Mouse (Mus musculus) neural tube, embryonic 14.5 days (tissue): ENCODE measurements around the gene Gfi1b. TPM values are rescaled to one million over a fixed set of nuclear protein-coding genes. Genes with fewer than 3 reads are reported as not detected.

ENCODE experiments used
- ATAC-seq: fragments of 200-750 bp; cut with Nextera tagmentation; 2 replicates; pipeline ENCODE4 v1.8.0; 2017; ENCODE audit warnings: low read depth, mild to moderate bottlenecking, moderate TSS enrichment, moderate library complexity
- H3K27ac ChIP-seq: fragments of 300-500 bp; sonication (generic); 2 replicates; pipeline ENCODE4 v1.5.1; 2014; ENCODE audit warnings: low read depth, mild to moderate bottlenecking, control low read depth, low read length, moderate library complexity, mixed read lengths
- H3K27me3 ChIP-seq: fragments of 300-500 bp; sonication (generic); 2 replicates; pipeline ENCODE4 v1.6.1; 2014; ENCODE audit warnings: low read length; ENCODE audit not compliant: control insufficient read depth, insufficient read depth
- H3K36me3 ChIP-seq: fragments of 300-500 bp; sonication (generic); 2 replicates; pipeline ENCODE4 v1.6.1; 2014; ENCODE audit warnings: low read length, mixed read lengths; ENCODE audit not compliant: control insufficient read depth, insufficient read depth
- H3K4me1 ChIP-seq: fragments of 300-500 bp; sonication (generic); 2 replicates; pipeline ENCODE4 v1.6.1; 2014; ENCODE audit warnings: low read length; ENCODE audit not compliant: control insufficient read depth, insufficient read depth
- H3K4me2 ChIP-seq: fragments of 300-500 bp; sonication (generic); 2 replicates; pipeline ENCODE4 v1.6.1; 2014; ENCODE audit warnings: mild to moderate bottlenecking, low read depth, low read length, control low read depth
- H3K4me3 ChIP-seq: fragments of 300-500 bp; sonication (generic); 2 replicates; pipeline ENCODE4 v1.5.1; 2014; ENCODE audit warnings: low read depth, low read length, control low read depth, mixed read lengths
- H3K9ac ChIP-seq: fragments of 300-500 bp; sonication (generic); replicated peaks from 2 replicates; pipeline ENCODE4 v1.6.1; 2014; ENCODE audit warnings: low read depth, mild to moderate bottlenecking, control low read depth, low read length, mixed read lengths
- H3K9me3 ChIP-seq: fragments of 300-500 bp; sonication (generic); 2 replicates; pipeline ENCODE4 v1.6.1; 2016; ENCODE audit warnings: low read length; ENCODE audit not compliant: control insufficient read depth
- WGBS: fragments of 180-500 bp; shearing (Covaris S2); extraction: QIAGEN DNeasy Blood & Tissue Kit; methylation state at CpG from one replicate; pipeline ENCODE4 v1.1.7; 2014; 5-methylcytosine and 5-hydroxymethylcytosine counted together
- polyA plus RNA-seq: library from polyadenylated mRNA; unstranded; fragments of >200 nt; fragmentation: Nextera tagmentation; extraction: Ambion mirVana; gene quantifications from 2 replicates; pipeline ENCODE4 v1.2.1, GENCODE M21; 2014

The Gfi1b gene
- polyA plus RNA-seq, 1 experiment from 2014 or later = not detected

DNA sequence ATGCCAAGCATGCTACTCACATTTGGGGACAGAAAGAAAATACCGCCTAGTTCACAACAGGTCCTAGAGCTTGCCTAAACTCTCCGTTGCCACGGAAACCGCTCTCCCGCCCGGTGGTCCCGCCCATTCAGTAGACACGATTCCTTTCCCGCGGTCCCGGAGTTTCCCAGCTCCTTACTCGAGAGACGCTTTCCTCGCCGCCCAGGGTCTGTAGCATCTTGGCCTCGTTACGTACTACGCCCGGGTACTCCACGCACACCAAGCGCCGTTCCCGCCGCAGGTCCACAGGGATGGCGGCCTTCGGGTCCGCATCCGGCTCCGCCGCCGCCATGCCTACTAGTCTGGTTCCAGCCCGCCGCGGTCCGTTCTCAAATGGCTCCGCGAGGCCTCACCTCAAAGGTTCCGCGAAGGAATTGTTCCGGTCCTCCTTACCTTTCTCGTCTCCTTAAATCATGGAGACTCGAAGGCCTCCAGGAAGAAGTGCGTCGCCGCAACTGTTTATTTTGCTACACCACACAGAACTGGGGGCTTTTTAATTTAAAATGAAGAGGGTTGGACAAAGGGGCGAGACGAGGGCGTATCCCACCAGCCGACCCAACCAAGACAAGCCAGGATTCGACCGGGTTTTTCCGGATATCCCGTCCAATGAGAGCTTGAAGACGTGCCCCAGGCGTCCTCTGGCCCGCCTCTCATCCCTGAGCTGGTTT lies 39.0 kb downstream of the Gfi1b start:
- H3K4me1 ChIP-seq = peaks cover 10% of the 10 kb centered on the region
- peak overlapping the region; percentile 69 for H3K9ac ChIP-seq
- 0 out of 2 replicates have a peak, but pooled peaks cover 10% of the 10 kb centered on the region for H3K36me3 ChIP-seq
- H3K27ac ChIP-seq = peak overlapping the region; percentile 89
- peak overlapping the region; percentile 60 for H3K4me3 ChIP-seq
- no peaks in the 10 kb centered on the region for H3K9me3 ChIP-seq
- ATAC-seq = peak; percentile 91
- no peaks in the 10 kb centered on the region for H3K27me3 ChIP-seq
- H3K4me2 ChIP-seq = peak overlapping the region; percentile 70
- WGBS = under 1% methylated on average over 56 of the region's 56 CpGs

DNA sequence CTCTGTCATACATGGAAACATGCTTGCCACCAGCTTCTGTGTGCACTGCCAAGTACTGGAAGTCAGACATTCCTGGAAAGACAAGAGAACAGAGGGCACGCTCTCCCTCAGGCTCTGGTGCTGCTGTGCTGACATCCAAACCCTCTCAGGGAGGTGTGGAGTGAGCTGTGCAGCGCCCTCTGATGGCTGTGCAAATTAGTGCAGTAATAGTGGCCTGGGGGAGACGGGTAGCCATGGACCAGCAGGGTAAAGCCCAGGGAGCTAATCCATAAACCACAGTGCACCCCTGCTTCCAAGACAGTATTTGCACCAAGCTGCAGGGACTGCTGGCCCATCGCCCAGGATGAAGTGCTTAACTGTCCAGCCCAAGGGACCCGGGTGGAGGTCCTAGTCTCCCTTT lies 43.8 kb downstream of the Gfi1b start:
- Histone ChIP-seq H3K9ac (no peak overlapping the region), H3K27me3 (no peaks in the 10 kb centered on the region), H3K4me1 (peaks cover 10% of the 10 kb centered on the region), H3K4me2 (no peak overlapping the region), H3K36me3 (peaks cover 36% of the 10 kb centered on the region), H3K27ac (no peak overlapping the region), H3K9me3 (no peaks in the 10 kb centered on the region), H3K4me3 (no peak overlapping the region)
- ATAC-seq = no peak
- 74% methylated on average over 5 of the region's 5 CpGs for WGBS

DNA sequence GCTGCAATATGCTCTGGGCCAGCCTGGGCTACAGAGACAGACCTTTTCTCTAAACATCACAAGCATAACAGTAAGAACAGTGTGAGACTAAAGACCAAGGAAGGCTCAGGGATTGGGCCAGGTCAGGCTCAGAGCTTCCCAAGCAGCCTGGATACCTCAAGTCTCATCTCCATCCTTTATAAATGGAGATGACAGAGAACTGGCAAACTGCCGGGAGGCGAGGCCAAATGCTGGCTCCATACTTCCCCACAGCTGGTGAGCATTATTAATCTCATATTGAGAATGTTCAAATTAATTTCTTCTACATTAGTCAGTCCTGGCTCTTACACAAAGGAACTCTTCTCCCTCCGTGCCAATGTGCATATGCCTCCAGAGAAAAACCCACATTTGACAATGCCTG lies 45.0 kb downstream of the Gfi1b start:
- peaks cover 46% of the 10 kb centered on the region for H3K36me3 ChIP-seq
- no peak for ATAC-seq
- H3K27me3 ChIP-seq = no peaks in the 10 kb centered on the region
- no peak overlapping the region for H3K27ac ChIP-seq
- H3K4me2 ChIP-seq = no peak overlapping the region
- H3K9me3 ChIP-seq = no peaks in the 10 kb centered on the region
- peaks cover 7% of the 10 kb centered on the region for H3K4me1 ChIP-seq
- H3K9ac ChIP-seq = no peak overlapping the region
- no peak overlapping the region for H3K4me3 ChIP-seq
- 91% methylated on average over 3 of the region's 3 CpGs for WGBS

DNA sequence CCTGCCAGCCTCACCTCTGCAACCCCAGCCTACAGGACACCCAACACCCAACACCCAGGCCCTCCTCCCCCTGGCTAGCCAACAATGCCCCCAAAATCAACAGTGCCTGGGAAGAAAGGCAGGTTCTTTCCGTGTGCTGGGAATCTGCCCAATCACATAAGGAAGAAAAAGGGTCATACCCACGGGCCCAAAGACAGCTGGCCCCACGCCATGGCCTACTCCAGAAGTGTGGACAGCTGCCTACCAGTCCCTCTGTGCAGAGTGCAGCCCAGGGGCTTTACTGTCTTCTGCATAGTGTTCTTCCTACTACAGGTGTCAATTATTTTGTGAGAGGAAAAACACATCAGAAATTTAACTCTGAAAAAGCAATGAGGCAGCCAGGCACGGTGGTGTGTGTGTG lies 46.4 kb downstream of the Gfi1b start:
- no peak overlapping the region for H3K27ac ChIP-seq
- H3K9ac ChIP-seq = no peak overlapping the region
- H3K27me3 ChIP-seq = no peaks in the 10 kb centered on the region
- H3K4me2 ChIP-seq = no peak overlapping the region
- no peak for ATAC-seq
- no peaks in the 10 kb centered on the region for H3K4me1 ChIP-seq
- 88% methylated on average over 4 of the region's 4 CpGs for WGBS
- no peaks in the 10 kb centered on the region for H3K9me3 ChIP-seq
- H3K36me3 ChIP-seq = peaks cover 58% of the 10 kb centered on the region
- no peak overlapping the region for H3K4me3 ChIP-seq

DNA sequence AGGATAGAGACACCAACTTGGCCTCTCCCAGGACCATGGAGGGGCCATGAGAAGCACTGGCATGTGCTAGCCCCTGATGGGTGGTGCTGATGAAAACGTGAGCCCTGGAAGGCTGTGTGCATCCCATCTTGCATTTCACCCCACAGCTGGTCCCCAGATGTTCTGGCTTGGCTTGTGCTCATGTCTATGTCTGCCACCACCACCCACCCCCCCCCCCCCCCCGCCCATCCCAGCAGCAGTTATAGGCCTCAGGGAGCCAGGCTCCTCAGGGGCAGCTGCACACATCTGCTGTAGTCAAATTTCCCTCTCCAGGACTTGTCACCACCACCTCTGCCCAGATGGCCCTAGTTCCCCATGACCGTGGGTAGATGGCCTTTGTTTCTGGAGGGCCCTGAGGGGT lies 51.9 kb downstream of the Gfi1b start:
- no peak overlapping the region for H3K4me2 ChIP-seq
- no peaks in the 10 kb centered on the region for H3K27me3 ChIP-seq
- no peak overlapping the region for H3K27ac ChIP-seq
- no peak overlapping the region for H3K4me3 ChIP-seq
- peaks cover 58% of the 10 kb centered on the region for H3K36me3 ChIP-seq
- H3K9me3 ChIP-seq = no peaks in the 10 kb centered on the region
- WGBS = 72% methylated on average over 2 of the region's 3 CpGs
- no peak overlapping the region for H3K9ac ChIP-seq
- no peak for ATAC-seq
- no peaks in the 10 kb centered on the region for H3K4me1 ChIP-seq

DNA sequence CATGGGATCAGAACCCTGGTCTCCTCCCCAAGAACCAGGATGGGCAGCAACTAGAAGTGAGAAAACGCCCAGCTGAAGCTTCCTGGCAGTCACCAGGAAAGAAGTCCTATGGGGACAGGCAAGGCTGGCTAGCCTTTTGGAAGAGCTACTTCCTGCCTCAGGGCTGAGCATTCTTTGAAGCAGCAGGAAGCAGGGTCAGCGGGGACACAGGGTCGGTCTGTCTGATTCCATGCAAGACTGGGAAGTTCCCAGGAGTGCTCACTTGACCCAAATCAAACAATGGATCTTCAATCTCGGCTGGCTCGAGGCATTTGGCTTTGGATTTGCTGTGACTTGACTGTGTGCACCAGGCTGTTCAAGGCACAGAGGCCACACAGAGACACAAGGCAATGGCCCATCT lies 55.2 kb downstream of the Gfi1b start:
- Histone ChIP-seq H3K9ac (no peak overlapping the region), H3K27ac (no peak overlapping the region), H3K4me2 (no peak overlapping the region), H3K4me3 (no peak overlapping the region), H3K27me3 (no peaks in the 10 kb centered on the region), H3K9me3 (no peaks in the 10 kb centered on the region), H3K4me1 (no peaks in the 10 kb centered on the region), H3K36me3 (peaks cover 35% of the 10 kb centered on the region)
- no peak for ATAC-seq
- WGBS = 68% methylated on average over 5 of the region's 5 CpGs

DNA sequence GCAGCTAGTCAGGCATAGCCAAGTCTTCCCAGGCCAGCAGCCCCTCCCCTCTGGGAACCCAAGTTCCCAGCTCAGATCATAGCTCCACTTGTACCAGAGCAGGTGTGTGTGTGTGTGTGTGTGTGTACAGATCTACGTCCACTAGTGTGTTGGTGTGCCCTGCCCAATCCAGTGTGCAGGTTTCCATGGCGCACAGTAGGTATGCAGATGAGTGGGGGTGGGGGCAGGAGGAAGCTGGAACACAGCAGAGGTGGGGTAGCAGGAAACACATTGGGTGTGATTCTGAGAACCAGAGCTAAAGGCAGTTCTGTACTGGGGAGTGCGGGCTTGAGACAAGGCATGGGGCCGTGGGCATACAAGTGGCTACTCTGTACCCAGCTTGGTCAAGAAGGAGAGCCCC lies 57.4 kb downstream of the Gfi1b start:
- ATAC-seq = no peak
- H3K27me3 ChIP-seq = no peaks in the 10 kb centered on the region

DNA sequence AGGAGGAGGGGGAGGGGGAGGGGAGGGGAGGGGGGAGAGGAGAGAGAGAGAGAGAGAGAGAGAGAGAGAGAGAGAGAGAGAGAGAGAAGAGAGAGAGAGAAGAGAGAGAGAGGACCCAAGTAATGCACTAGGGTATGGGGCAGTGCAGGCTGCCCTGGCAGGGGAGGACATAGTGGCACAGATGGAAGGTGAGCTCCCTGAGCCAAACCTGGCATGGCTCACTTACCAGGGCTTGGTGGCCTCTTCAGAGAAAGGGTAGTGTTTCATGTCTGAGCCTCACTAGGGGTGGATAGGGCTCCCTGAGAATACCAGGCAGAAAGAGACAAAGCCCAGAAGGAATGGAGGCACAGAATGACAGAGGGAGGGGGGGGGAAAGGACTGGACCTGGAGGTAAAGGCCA lies 58.0 kb downstream of the Gfi1b start:
- H3K4me2 ChIP-seq = no peak overlapping the region
- no peaks in the 10 kb centered on the region for H3K4me1 ChIP-seq
- no peaks in the 10 kb centered on the region for H3K27me3 ChIP-seq
- H3K27ac ChIP-seq = no peak overlapping the region
- H3K36me3 ChIP-seq = peaks cover 13% of the 10 kb centered on the region; the same call in 1 of the 2 replicates
- H3K9ac ChIP-seq = no peak overlapping the region
- ATAC-seq = no peak
- H3K9me3 ChIP-seq = no peaks in the 10 kb centered on the region
- no peak overlapping the region for H3K4me3 ChIP-seq

More for the DNA sequence above, 57.4 kb downstream of the Gfi1b start:
- Histone ChIP-seq H3K9me3 (no peaks in the 10 kb centered on the region), H3K4me3 (no peak overlapping the region), H3K36me3 (peaks cover 18% of the 10 kb centered on the region), H3K27ac (no peak overlapping the region), H3K9ac (no peak overlapping the region), H3K4me1 (no peaks in the 10 kb centered on the region), H3K4me2 (no peak overlapping the region)
- 89% methylated on average over 4 of the region's 4 CpGs for WGBS

DNA sequence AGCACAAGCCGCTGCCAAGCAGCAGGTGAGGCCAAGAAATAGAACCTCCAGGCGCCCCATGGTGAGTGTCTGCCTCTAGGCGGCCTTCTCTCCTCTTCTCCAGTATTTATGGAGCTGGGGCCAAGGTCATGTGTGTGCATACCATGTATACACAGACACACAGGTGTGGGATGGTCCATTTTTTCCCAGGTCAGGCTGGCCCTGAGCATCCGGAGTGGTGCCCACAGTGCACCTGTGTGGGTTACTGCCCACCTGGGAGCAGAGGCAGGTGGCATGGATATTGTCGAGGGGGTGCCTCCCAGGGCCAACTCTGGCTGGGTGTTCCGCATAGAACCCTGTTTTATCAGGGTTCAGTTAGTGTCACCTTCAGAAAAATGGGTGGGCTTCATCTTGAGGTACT lies 58.5 kb downstream of the Gfi1b start, which contains the start of gene Cel:
Cel (minus strand) TSS at position 101 of the 400 bp plus-strand sequence.
- H3K9ac ChIP-seq = no peak within 1 kb of the TSS
- no peak within 1 kb of the TSS for H3K27ac ChIP-seq
- peaks cover 13% of the 10 kb centered on the region; the same call in 1 of the 2 replicates for H3K36me3 ChIP-seq
- H3K4me3 ChIP-seq = no peak within 1 kb of the TSS
- WGBS = 72% methylated on average over 6 of the region's 6 CpGs
- no peaks in the 10 kb centered on the region for H3K4me1 ChIP-seq
- no peaks in the 10 kb centered on the region for H3K9me3 ChIP-seq
- no peaks in the 10 kb centered on the region for H3K27me3 ChIP-seq
- no peak for ATAC-seq
- H3K4me2 ChIP-seq = no peak within 1 kb of the TSS
